Mouse (Mus musculus): ENCODE results near the gene Lrit2.

Lrit2 gene

DNA sequence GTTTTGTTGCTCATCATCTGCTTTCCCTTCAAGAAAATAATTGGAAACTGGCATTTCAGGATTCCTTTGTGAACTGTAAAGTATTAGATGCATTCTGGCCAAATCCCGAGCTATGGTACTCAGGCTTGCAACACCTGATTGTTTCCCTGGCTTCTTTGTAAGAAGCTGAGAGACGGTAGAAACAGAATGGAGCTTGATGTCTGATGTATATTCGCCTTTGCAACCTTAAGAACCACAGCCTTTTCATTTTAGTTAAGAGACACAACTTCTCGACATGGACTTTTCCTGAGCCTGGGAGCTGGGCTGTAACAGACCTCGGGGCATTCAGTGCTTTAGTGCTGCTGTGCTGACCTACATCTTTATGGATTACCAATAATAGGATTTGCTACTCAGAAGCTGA lies at the start of gene Lrit2:
TSS of gene Lrit2 (plus strand) at position 301 of the 400 bp plus-strand sequence.
- no peak for DNase-seq

- no peak for DNase-seq
These were observed 40.3 kb upstream of the Lrit2 start for GRCm38 (mm10) chr14:37027248-37027933.

GRCm38 (mm10) chr14:37027951-37028350 lies 39.8 kb upstream of the Lrit2 start:
- no peak for DNase-seq

- no peak for DNase-seq
These were observed 39.2 kb upstream of the Lrit2 start for GRCm38 (mm10) chr14:37028555-37028954.

DNA sequence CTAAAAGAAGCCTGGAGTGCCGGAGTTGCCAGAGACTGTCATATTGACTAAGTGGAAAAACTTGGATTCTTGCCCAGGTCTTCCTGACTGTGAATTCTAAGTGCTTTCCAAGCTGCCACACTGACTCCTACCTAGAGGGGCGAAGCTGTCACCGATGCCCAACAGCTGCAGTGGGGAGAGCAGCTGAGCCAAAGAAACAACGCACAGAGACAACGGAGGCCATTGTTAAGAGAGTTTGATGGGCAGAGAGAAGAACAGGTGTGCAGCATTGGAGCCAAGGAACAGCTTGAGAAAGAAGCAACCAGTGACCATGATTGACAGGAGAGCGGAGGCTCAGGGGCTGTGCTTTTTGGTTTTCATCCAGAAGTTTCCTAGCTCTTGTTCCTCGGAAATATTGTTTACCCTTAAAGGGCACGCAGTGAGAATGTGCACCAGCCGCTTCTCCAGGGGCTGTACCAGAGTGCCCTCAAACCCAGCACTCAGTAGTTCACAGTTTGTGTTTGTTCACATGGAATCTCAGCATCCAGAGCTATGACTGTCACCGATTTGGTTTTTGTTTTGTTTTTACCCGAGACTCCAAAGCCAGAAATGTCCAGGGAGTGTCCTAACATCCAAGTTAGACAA lies 35.1 kb upstream of the Lrit2 start:
- DNase-seq = no peak

DNA sequence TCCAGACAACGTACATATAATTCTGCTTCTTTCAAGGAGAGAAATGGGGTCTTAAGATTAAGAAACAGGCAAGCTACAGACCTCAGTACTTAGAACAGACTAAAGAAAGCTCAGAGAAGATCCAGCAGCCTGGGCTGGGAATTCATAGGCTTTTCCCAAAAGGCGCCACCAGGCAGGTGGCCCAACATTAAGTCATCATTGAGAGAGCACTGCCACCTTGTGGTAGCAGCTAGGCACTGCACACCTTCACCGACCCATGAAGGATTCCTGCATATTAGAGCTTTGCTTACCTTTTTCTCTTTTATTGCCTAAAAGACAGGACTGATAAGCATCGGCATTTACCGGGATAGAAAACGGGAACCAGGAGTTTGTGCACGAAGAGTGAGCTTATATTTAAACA lies 34.5 kb upstream of the Lrit2 start:
- DNase-seq = peak; percentile 52

- no peak for DNase-seq
These were observed 33.3 kb upstream of the Lrit2 start for GRCm38 (mm10) chr14:37034432-37034831.

- DNase-seq = no peak
These were observed 18.8 kb upstream of the Lrit2 start, which contains the start of gene Rgr for GRCm38 (mm10) chr14:37048914-37049410. Rgr (minus strand) TSS chr14:37048964.

- DNase-seq = no peak
These were observed 2.9 kb upstream of the Lrit2 start for GRCm38 (mm10) chr14:37064849-37065248.

- no peak for DNase-seq
These were observed 1.1 kb upstream of the Lrit2 start for GRCm38 (mm10) chr14:37066636-37067035.

DNA sequence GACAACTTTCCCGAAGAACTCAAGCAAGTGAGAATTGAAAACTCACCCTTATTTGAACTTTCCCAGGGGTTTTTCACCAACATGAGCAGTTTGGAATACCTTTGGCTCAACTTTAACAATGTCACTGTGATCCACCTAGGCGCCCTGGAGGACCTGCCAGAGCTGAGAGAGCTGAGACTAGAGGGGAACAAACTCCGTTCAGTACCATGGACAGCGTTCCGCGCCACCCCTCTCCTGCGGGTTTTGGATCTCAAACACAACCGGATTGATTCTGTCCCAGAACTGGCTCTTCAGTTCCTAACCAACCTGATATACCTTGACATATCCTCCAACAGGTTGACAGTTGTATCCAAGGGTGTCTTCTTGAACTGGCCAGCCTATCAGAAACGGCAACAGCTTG lies 787 bp downstream of the Lrit2 start:
- peak; percentile 13 for DNase-seq

DNA sequence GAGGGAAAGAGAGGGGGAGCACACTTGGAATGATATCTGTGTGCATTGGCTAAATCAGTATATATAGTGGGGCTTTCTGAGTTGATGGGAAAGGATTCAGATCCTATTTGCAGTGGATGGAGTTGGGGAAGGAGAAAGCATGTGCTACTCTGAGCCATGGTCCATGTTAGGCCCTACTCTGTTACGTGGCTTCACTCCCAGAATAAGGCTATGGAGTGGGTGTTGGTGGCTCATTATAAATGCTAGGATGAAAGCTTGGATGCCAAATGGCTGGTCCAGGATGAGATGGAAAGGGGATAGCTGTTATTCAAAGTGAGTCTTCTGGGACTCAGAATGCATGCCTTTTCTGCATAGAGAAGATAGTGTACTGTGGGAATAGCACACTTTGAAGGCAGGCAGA lies 13.0 kb downstream of the Lrit2 start:
- no peak for DNase-seq

- DNase-seq = no peak
These were observed 16.0 kb downstream of the Lrit2 start for GRCm38 (mm10) chr14:37083755-37084154.

DNA sequence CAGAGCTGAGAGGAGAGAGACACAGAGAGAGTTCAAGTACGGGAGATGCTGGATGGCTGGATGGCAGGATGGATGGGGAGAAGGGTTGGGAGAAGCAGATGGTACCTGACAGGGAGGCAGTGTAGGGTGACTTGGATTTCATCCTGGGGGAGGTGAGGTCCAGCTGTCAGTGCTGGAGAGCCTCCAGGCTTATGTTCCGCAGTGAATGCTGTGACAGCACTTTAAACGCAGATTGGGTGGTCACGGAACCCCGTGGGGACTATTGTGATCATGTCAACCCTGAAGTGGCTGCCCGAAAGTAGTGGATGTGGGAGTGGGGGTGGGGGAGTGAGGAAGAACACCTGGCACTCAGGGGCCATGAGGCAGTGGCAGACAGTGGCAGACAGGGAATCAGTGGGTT lies 26.7 kb downstream of the Lrit2 start:
- DNase-seq = no peak

DNA sequence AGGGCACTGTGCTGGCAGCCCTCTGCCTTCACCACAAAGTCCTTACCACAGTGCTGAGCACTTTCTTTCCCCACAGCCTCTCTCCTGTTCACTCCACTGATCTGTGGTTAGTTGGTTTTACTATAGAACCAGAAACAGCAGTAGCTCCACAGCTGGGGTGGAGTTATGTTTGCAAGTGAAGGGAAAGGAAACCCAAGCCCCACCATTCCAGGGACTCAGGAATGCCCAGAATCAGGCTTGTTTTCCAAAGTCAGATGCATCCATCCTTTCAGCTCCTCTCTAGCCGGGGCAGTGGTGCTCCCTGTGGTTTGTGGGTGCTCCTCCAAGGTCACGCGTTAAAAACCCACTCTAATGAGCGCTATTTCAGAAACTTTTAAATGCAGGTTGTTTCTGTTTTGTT lies 27.8 kb downstream of the Lrit2 start:
- no peak for DNase-seq

DNA sequence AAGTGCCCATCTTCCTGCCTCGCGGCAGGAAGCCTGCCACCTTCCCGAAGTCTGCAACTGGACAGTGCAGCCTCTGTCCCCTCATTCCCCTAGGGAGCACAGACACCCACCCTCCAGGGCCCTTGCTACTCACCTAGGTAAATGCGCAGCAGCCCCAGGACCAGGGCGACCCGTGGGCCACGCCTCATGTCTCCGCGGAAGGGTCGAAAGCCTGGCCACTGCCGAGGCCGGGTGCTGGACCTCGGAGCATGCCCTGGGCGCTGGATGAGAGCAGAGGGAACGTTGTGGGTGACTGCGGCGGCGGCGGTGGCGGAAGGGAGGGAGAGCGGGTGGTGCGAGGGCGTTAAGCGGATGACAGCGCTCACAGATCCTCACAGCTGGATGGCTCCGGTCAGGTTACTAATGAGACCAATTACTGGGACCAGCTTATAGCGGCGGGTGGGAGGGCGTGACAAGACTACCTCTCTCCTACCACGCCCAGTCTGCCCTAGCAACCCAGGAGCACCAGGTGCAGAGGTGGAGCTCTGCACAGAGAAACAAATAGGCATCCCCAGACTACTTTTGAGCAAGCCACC lies 30.3 kb downstream of the Lrit2 start, which contains the start of gene Cdhr1:
TSS of gene Cdhr1 (minus strand) at position 392 of the 575 bp plus-strand sequence.
- no peak for DNase-seq

DNA sequence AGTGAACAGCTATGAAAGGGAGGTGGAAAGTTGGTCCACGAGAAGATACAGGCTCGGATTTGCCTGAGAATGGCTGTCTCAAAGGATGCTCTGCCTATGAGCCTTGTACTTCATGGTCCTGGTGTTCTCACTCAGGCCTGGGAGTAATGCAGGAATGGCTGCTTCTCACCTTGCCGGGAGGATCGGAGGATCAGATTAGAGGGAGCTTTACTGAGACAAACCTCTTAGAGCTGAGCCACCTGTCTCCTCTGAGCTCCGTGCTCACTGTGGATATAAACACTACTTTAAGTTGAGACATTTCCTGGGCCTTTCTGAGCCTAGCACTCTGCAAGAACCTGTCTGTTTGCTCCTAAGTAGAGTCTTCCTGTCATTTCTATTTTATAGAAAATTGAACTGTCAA lies 33.8 kb downstream of the Lrit2 start:
- no peak for DNase-seq

- no peak for DNase-seq
These were observed 34.8 kb downstream of the Lrit2 start for GRCm38 (mm10) chr14:37102484-37102883.

DNA sequence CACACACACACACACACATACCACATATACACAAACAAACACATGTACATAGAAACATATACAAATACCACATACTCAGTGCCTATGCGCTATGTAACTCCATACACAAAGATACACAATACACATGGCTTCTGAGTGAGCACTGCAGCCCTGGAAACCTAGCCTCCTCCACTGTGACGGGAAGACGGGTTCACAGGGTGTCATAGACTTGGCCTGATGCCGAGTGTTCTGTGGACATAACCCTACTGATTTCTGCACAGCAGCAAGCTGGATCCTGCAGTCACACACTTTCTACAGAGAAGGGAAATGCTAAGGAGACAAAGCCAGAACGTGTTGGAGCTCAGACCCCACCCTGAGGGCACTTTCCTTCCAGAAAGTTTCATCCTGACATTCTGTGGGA lies 37.0 kb downstream of the Lrit2 start:
- DNase-seq = no peak

GRCm38 (mm10) chr14:37105846-37106245 lies 38.1 kb downstream of the Lrit2 start:
- no peak for DNase-seq

DNA sequence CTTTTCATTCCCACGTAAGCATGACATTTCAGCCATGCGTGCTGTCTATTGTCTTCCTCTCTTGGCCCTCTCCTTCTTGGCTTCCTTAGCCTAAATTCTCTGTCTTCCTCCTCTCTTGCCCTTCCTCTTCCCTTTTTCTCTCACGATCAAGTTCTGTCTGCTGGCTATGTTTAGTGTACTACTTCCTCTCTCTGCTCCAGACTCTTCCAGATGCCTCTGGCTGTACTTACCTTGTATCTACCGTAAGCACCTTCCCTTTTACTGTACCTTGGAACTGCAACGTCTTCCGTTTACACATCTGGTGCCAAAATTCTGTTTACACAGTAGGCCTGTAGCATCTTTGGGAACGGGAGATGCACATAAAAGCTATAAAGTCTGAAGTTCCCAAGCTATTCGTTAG lies 41.7 kb downstream of the Lrit2 start:
- no peak for DNase-seq

- no peak for DNase-seq
These were observed 42.2 kb downstream of the Lrit2 start for GRCm38 (mm10) chr14:37109975-37110374.

GRCm38 (mm10) chr14:37110456-37110855 lies 42.7 kb downstream of the Lrit2 start:
- no peak for DNase-seq

GRCm38 (mm10) chr14:37111371-37111770 lies 43.6 kb downstream of the Lrit2 start:
- DNase-seq = no peak

Measured in kidney, adult 11 months (tissue).